Mouse (Mus musculus): ENCODE data around the gene Crispld2. TPM values are rescaled to one million over a fixed set of nuclear protein-coding genes. Genes with fewer than 3 reads are reported as not detected.

Crispld2 gene
- total and polyA plus RNA-seq, 3 experiments = 1.7 to 2.2 TPM; not detected in 1

DNA sequence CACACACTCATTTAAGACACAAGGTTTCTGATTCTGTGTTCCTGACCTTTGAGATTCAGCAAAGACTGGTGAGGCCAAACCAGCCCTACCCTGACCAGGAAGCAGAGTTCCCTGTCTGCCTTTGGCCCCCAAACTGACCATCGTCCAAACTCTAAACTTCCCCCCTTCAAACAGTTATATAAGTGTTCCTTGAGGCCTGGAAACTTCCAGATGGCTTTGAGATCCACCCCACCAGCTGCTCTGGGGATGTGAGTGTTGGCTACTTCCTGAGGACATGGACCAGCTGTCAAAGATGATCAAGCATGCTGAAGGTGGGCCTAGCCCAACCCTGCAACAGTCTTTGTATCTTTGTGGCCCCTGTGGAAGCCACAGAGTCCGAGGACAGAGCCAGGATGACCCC lies 64.8 kb downstream of the Crispld2 start:
- Histone ChIP-seq H3K4me1 (ENCODE audit: control insufficient read depth in 1 of 2, insufficient read depth in 2 of 2, low read length in 2 of 2) (no peaks in the 10 kb centered on the region), H3K36me3 (ENCODE audit: control insufficient read depth in 1 of 2, insufficient read depth in 2 of 2, low read length in 2 of 2) (no peaks in the 10 kb centered on the region), H3K79me2 (ENCODE audit: control insufficient read depth, insufficient read depth, low read length, poor library complexity) (no peaks in the 10 kb centered on the region), H3K27ac (ENCODE audit: control insufficient read depth, low read depth, low read length) (no peak overlapping the region), H3K9me3 (replicated peaks; ENCODE audit: insufficient read depth, low read length) (no peaks in the 10 kb centered on the region), H3K4me3 (ENCODE audit: control insufficient read depth in 1 of 2, insufficient read depth in 1 of 2, low read depth in 2 of 2, low read length in 2 of 2) (no peak overlapping the region), H3K27me3 (ENCODE audit: control insufficient read depth in 1 of 2, insufficient read depth in 2 of 2, low read length in 2 of 2) (no peaks in the 10 kb centered on the region), H3K9ac (ENCODE audit: control insufficient read depth, low read depth, low read length, poor library complexity, severe bottlenecking) (no peak overlapping the region)
- no peak for DNase-seq (ENCODE audit: low read depth, low spot score)
- TF ChIP-seq HCFC1 (IDR thresholded peaks at IDR 0.05; ENCODE audit: low read depth, low read length) (no peak), E2F4 (IDR thresholded peaks at IDR 0.05; ENCODE audit: borderline replicate concordance, low read depth, low read length) (no peak), GATA1 (IDR thresholded peaks at IDR 0.05; ENCODE audit: low read depth, low read length) (no peak), ZKSCAN1 (IDR thresholded peaks at IDR 0.05; ENCODE audit: low read depth, low read length) (no peak), MAX (IDR thresholded peaks at IDR 0.05; ENCODE audit: low read length) (no peak), MYB (IDR thresholded peaks at IDR 0.05; ENCODE audit: low read depth, low read length) (no peak), USF2 (IDR thresholded peaks at IDR 0.05; ENCODE audit: borderline replicate concordance in 1 of 2, insufficient read depth in 1 of 2, low read depth in 1 of 2, low read length in 2 of 2) (no peak), ELF1 (IDR thresholded peaks at IDR 0.05; ENCODE audit: low read depth, low read length) (no peak), POLR2AphosphoS2 (IDR thresholded peaks at IDR 0.05; ENCODE audit: low read length) (no peak), RAD21 (IDR thresholded peaks at IDR 0.05; ENCODE audit: low read depth, low read length) (no peak), MYC (IDR thresholded peaks at IDR 0.05; ENCODE audit: low read depth, low read length) (no peak)

DNA sequence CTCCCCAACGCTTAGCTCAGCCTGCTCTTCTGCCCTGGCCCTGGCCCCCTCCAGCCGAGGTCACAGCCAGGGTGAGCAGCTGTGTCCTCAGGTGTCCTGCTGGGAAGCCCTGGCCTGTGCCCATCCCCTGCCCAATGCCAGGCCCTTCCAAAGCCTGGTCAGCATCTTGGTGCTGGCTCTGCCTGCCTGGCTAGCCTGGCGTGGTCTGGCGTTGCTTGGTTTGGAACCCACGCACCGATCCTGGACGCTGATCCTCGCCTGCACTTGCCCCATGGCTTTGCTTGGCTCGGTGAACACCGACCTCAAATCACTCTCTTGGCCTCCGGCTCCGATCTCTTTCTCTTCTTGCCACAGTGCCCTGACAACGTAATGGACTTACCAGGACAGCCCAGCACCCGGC lies 70.5 kb downstream of the Crispld2 start:
- Histone ChIP-seq H3K36me3 (ENCODE audit: control insufficient read depth in 1 of 2, insufficient read depth in 2 of 2, low read length in 2 of 2) (no peaks in the 10 kb centered on the region), H3K27ac (ENCODE audit: control insufficient read depth, low read depth, low read length) (no peak overlapping the region), H3K27me3 (ENCODE audit: control insufficient read depth in 1 of 2, insufficient read depth in 2 of 2, low read length in 2 of 2) (no peaks in the 10 kb centered on the region), H3K9me3 (replicated peaks; ENCODE audit: insufficient read depth, low read length) (no peaks in the 10 kb centered on the region), H3K9ac (ENCODE audit: control insufficient read depth, low read depth, low read length, poor library complexity, severe bottlenecking) (no peak overlapping the region), H3K79me2 (ENCODE audit: control insufficient read depth, insufficient read depth, low read length, poor library complexity) (no peaks in the 10 kb centered on the region), H3K4me3 (ENCODE audit: control insufficient read depth in 1 of 2, insufficient read depth in 1 of 2, low read depth in 2 of 2, low read length in 2 of 2) (no peak overlapping the region), H3K4me1 (ENCODE audit: control insufficient read depth in 1 of 2, insufficient read depth in 2 of 2, low read length in 2 of 2) (no peaks in the 10 kb centered on the region)
- no peak for TF ChIP-seq GATA1 (IDR thresholded peaks at IDR 0.05; ENCODE audit: low read depth, low read length)
- TF ChIP-seq SIN3A (IDR thresholded peaks at IDR 0.05; ENCODE audit: low read length) = no peak
- no peak for TF ChIP-seq CHD2 (IDR thresholded peaks at IDR 0.05; ENCODE audit: low read length)
- no peak for TF ChIP-seq MAZ (IDR thresholded peaks at IDR 0.05; ENCODE audit: low read depth, low read length)
- DNase-seq (ENCODE audit: low read depth, low spot score) = no peak

DNA sequence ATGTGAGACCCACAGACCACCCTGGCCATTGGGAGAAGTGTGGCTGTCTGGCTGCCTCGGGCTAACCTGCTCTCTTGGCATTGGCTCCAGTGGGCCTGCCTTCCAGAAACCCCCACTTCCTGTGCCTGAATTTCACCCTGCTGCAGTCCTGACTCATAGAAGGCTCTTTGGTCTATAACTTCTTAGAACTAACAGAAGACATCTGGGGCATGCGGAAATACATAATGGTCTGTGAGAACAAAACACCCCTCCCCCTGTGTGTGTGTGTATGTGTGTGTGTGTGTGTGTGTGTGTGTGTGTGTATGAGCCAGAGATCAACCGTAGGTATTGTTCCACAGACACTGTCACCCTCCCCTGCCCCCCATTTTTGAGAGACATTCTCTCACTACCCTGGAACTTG lies 71.1 kb downstream of the Crispld2 start:
- TF ChIP-seq ZKSCAN1 (IDR thresholded peaks at IDR 0.05; ENCODE audit: low read depth, low read length) (no peak), CTCF (IDR thresholded peaks at IDR 0.05 in 2 of 3, conservative IDR thresholded peaks at IDR 0.05 in 1 of 3; ENCODE audit: control insufficient read depth in 1 of 3, insufficient read depth in 1 of 3, low read depth in 2 of 3, low read length in 3 of 3, poor library complexity in 1 of 3, severe bottlenecking in 1 of 3) (no peak), HCFC1 (IDR thresholded peaks at IDR 0.05; ENCODE audit: low read depth, low read length) (no peak), MXI1 (IDR thresholded peaks at IDR 0.05; ENCODE audit: low read depth, low read length) (no peak), TAL1 (IDR thresholded peaks at IDR 0.05; ENCODE audit: low read length) (no peak), CHD1 (IDR thresholded peaks at IDR 0.05; ENCODE audit: low read depth, low read length) (no peak), TBP (IDR thresholded peaks at IDR 0.05; ENCODE audit: low read depth, low read length) (no peak), CHD2 (IDR thresholded peaks at IDR 0.05; ENCODE audit: low read length) (no peak), MEF2A (IDR thresholded peaks at IDR 0.05; ENCODE audit: extremely low read depth, insufficient replicate concordance, low read depth, low read length, poor library complexity, severe bottlenecking) (no peak), E2F4 (IDR thresholded peaks at IDR 0.05; ENCODE audit: borderline replicate concordance, low read depth, low read length) (no peak), ETS1 (IDR thresholded peaks at IDR 0.05; ENCODE audit: low read depth, low read length) (no peak), ZNF384 (IDR thresholded peaks at IDR 0.05; ENCODE audit: low read depth, low read length) (no peak), USF1 (IDR thresholded peaks at IDR 0.05; ENCODE audit: low read depth, low read length) (no peak), RCOR1 (IDR thresholded peaks at IDR 0.05; ENCODE audit: low read depth, low read length) (no peak), MAFK (IDR thresholded peaks at IDR 0.05; ENCODE audit: borderline replicate concordance, low read depth, low read length) (no peak), TCF12 (IDR thresholded peaks at IDR 0.05; ENCODE audit: low read depth, low read length) (no peak), ELF1 (IDR thresholded peaks at IDR 0.05; ENCODE audit: low read depth, low read length) (no peak), GATA1 (IDR thresholded peaks at IDR 0.05; ENCODE audit: low read depth, low read length) (no peak)
- Histone ChIP-seq H3K36me3 (ENCODE audit: control insufficient read depth in 1 of 2, insufficient read depth in 2 of 2, low read length in 2 of 2) (no peaks in the 10 kb centered on the region), H3K79me2 (ENCODE audit: control insufficient read depth, insufficient read depth, low read length, poor library complexity) (no peaks in the 10 kb centered on the region), H3K27me3 (ENCODE audit: control insufficient read depth in 1 of 2, insufficient read depth in 2 of 2, low read length in 2 of 2) (no peaks in the 10 kb centered on the region), H3K9ac (ENCODE audit: control insufficient read depth, low read depth, low read length, poor library complexity, severe bottlenecking) (no peak overlapping the region), H3K9me3 (replicated peaks; ENCODE audit: insufficient read depth, low read length) (no peaks in the 10 kb centered on the region), H3K4me3 (ENCODE audit: control insufficient read depth in 1 of 2, insufficient read depth in 1 of 2, low read depth in 2 of 2, low read length in 2 of 2) (no peak overlapping the region), H3K4me1 (ENCODE audit: control insufficient read depth in 1 of 2, insufficient read depth in 2 of 2, low read length in 2 of 2) (no peaks in the 10 kb centered on the region), H3K27ac (ENCODE audit: control insufficient read depth, low read depth, low read length) (no peak overlapping the region)
- DNase-seq (ENCODE audit: low read depth, low spot score) = no peak

Data from MEL (cell line).